Mouse (Mus musculus): ENCODE measurements around the gene Fam135a. TPM values are rescaled to one million over a fixed set of nuclear protein-coding genes. Genes with fewer than 3 reads are reported as not detected.
A peak's percentile ranks its signal among the peaks of the same experiment; 100 is the strongest.

Gene Fam135a
- polyA plus RNA-seq, 1 experiment from 2014 or later, result 17.6 TPM

- DNase-seq (ENCODE audit: low spot score), result no peak
- TF ChIP-seq EP300 (optimal IDR thresholded peaks at IDR 0.05) (no peak), CTCF (IDR thresholded peaks at IDR 0.05; ENCODE audit: low read depth) (no peak)
- WGBS, result 42% methylated on average over 6 of the region's 6 CpGs
- H3K36me3 ChIP-seq (ENCODE audit: control insufficient read depth, insufficient read depth, low read length), result no peaks in the 10 kb centered on the region
- H3K4me2 ChIP-seq (replicated peaks; ENCODE audit: low read depth), result no peak overlapping the region
- H3K4me3 ChIP-seq (ENCODE audit: low read depth, low read length), result no peak overlapping the region
- H3K27me3 ChIP-seq (ENCODE audit: control insufficient read depth, insufficient read depth, low read length), result no peaks in the 10 kb centered on the region
- H3K27ac ChIP-seq (replicated peaks), result no peak overlapping the region
- ATAC-seq (ENCODE audit: low FRiP score, low TSS enrichment), result no peak
- no peak overlapping the region for H3K9ac ChIP-seq (ENCODE audit: low read length)
- no peaks in the 10 kb centered on the region for H3K9me3 ChIP-seq (ENCODE audit: control insufficient read depth, low read length)
- no peaks in the 10 kb centered on the region for H3K4me1 ChIP-seq (replicated peaks; ENCODE audit: control insufficient read depth, insufficient read depth)
These were observed 27.7 kb upstream of the Fam135a start for GRCm38 (mm10) chr1:24127866-24128265.

GRCm38 (mm10) chr1:24124610-24125009 lies 24.5 kb upstream of the Fam135a start:
- Histone ChIP-seq H3K4me2 (replicated peaks; ENCODE audit: low read depth) (no peak overlapping the region), H3K4me3 (ENCODE audit: low read depth, low read length) (no peak overlapping the region), H3K9me3 (ENCODE audit: control insufficient read depth, low read length) (no peaks in the 10 kb centered on the region), H3K27me3 (ENCODE audit: control insufficient read depth, insufficient read depth, low read length) (no peaks in the 10 kb centered on the region), H3K36me3 (ENCODE audit: control insufficient read depth, insufficient read depth, low read length) (no peaks in the 10 kb centered on the region), H3K4me1 (replicated peaks; ENCODE audit: control insufficient read depth, insufficient read depth) (no peaks in the 10 kb centered on the region), H3K9ac (ENCODE audit: low read length) (no peak overlapping the region), H3K27ac (replicated peaks) (no peak overlapping the region)
- 51% methylated on average over 3 of the region's 3 CpGs for WGBS
- no peak for DNase-seq (ENCODE audit: low spot score)
- no peak for ATAC-seq (ENCODE audit: low FRiP score, low TSS enrichment)
- TF ChIP-seq CTCF (IDR thresholded peaks at IDR 0.05; ENCODE audit: low read depth), result no peak
- no peak for TF ChIP-seq EP300 (optimal IDR thresholded peaks at IDR 0.05)

GRCm38 (mm10) chr1:24122582-24122981 lies 22.4 kb upstream of the Fam135a start:
- Histone ChIP-seq H3K36me3 (ENCODE audit: control insufficient read depth, insufficient read depth, low read length) (no peaks in the 10 kb centered on the region), H3K4me3 (ENCODE audit: low read depth, low read length) (no peak overlapping the region), H3K9ac (ENCODE audit: low read length) (no peak overlapping the region), H3K4me1 (replicated peaks; ENCODE audit: control insufficient read depth, insufficient read depth) (no peaks in the 10 kb centered on the region), H3K27ac (replicated peaks) (no peak overlapping the region), H3K27me3 (ENCODE audit: control insufficient read depth, insufficient read depth, low read length) (no peaks in the 10 kb centered on the region), H3K4me2 (replicated peaks; ENCODE audit: low read depth) (no peak overlapping the region), H3K9me3 (ENCODE audit: control insufficient read depth, low read length) (no peaks in the 10 kb centered on the region)
- ATAC-seq (ENCODE audit: low FRiP score, low TSS enrichment) (no peak), DNase-seq (ENCODE audit: low spot score) (no peak)
- no peak for TF ChIP-seq CTCF (IDR thresholded peaks at IDR 0.05; ENCODE audit: low read depth)
- no peak for TF ChIP-seq EP300 (optimal IDR thresholded peaks at IDR 0.05)
- WGBS, result 98% methylated on average over 1 of the region's 1 CpGs

GRCm38 (mm10) chr1:24107971-24108773 lies 8.0 kb upstream of the Fam135a start:
- Histone ChIP-seq H3K4me2 (replicated peaks; ENCODE audit: low read depth) (peak overlapping the region; percentile 42), H3K27ac (replicated peaks) (peak overlapping the region; percentile 90), H3K36me3 (ENCODE audit: control insufficient read depth, insufficient read depth, low read length) (no peaks in the 10 kb centered on the region), H3K27me3 (ENCODE audit: control insufficient read depth, insufficient read depth, low read length) (no peaks in the 10 kb centered on the region), H3K9ac (ENCODE audit: low read length) (no peak overlapping the region), H3K4me1 (replicated peaks; ENCODE audit: control insufficient read depth, insufficient read depth) (no peaks in the 10 kb centered on the region), H3K4me3 (ENCODE audit: low read depth, low read length) (no peak overlapping the region), H3K9me3 (ENCODE audit: control insufficient read depth, low read length) (no peaks in the 10 kb centered on the region)
- TF ChIP-seq EP300 (optimal IDR thresholded peaks at IDR 0.05) (peak; percentile 61), CTCF (IDR thresholded peaks at IDR 0.05; ENCODE audit: low read depth) (no peak)
- ATAC-seq (ENCODE audit: low FRiP score, low TSS enrichment) (peak; percentile 95), DNase-seq (ENCODE audit: low spot score) (peak; percentile 58)
- WGBS, result 25% methylated on average over 10 of the region's 10 CpGs

- no peaks in the 10 kb centered on the region for H3K36me3 ChIP-seq (ENCODE audit: control insufficient read depth, insufficient read depth, low read length)
- 0 out of 2 replicates have a peak overlapping the region, but pooled peaks have one; percentile 18 for H3K9ac ChIP-seq (ENCODE audit: low read length)
- H3K27me3 ChIP-seq (ENCODE audit: control insufficient read depth, insufficient read depth, low read length), result no peaks in the 10 kb centered on the region
- peak overlapping the region; percentile 90 for H3K27ac ChIP-seq (replicated peaks)
- no peak for TF ChIP-seq CTCF (IDR thresholded peaks at IDR 0.05; ENCODE audit: low read depth)
- TF ChIP-seq EP300 (optimal IDR thresholded peaks at IDR 0.05), result no peak
- no peaks in the 10 kb centered on the region for H3K4me1 ChIP-seq (replicated peaks; ENCODE audit: control insufficient read depth, insufficient read depth)
- H3K4me3 ChIP-seq (ENCODE audit: low read depth, low read length), result no peak overlapping the region
- 22% methylated on average over 11 of the region's 11 CpGs for WGBS
- DNase-seq (ENCODE audit: low spot score) (peak; percentile 68), ATAC-seq (ENCODE audit: low FRiP score, low TSS enrichment) (peak; percentile 64)
- H3K9me3 ChIP-seq (ENCODE audit: control insufficient read depth, low read length), result no peaks in the 10 kb centered on the region
- peak overlapping the region; percentile 42 for H3K4me2 ChIP-seq (replicated peaks; ENCODE audit: low read depth)
These were observed 7.2 kb upstream of the Fam135a start for GRCm38 (mm10) chr1:24107378-24107777.

GRCm38 (mm10) chr1:24102579-24103149 lies 2.5 kb upstream of the Fam135a start:
- Histone ChIP-seq H3K27ac (replicated peaks) (no peak overlapping the region), H3K4me2 (replicated peaks; ENCODE audit: low read depth) (no peak overlapping the region), H3K9me3 (ENCODE audit: control insufficient read depth, low read length) (no peaks in the 10 kb centered on the region), H3K9ac (ENCODE audit: low read length) (no peak overlapping the region), H3K4me3 (ENCODE audit: low read depth, low read length) (no peak overlapping the region), H3K4me1 (replicated peaks; ENCODE audit: control insufficient read depth, insufficient read depth) (peaks cover 4% of the 10 kb centered on the region; the same call in 1 of the 2 replicates), H3K27me3 (ENCODE audit: control insufficient read depth, insufficient read depth, low read length) (no peaks in the 10 kb centered on the region), H3K36me3 (ENCODE audit: control insufficient read depth, insufficient read depth, low read length) (no peaks in the 10 kb centered on the region)
- ATAC-seq (ENCODE audit: low FRiP score, low TSS enrichment) (peak; percentile 28), DNase-seq (ENCODE audit: low spot score) (peak; percentile 44)
- TF ChIP-seq CTCF (IDR thresholded peaks at IDR 0.05; ENCODE audit: low read depth) (no peak), EP300 (optimal IDR thresholded peaks at IDR 0.05) (no peak)
- WGBS, result 60% methylated on average over 10 of the region's 10 CpGs

Data from stomach, postnatal 0 days (tissue).